Mouse (Mus musculus): ENCODE results near the gene Elmo2. TPM values are rescaled to one million over a fixed set of nuclear protein-coding genes. Genes with fewer than 3 reads are reported as not detected.

Gene Elmo2
- polyA plus RNA-seq, 1 experiment from 2014 or later = 82.3 TPM

Other genes starting within 250 kb of the Elmo2 start
- not detected in 2 replicates for gene 1700025C18Rik, start 235.7 kb downstream of the Elmo2 start, polyA plus RNA-seq (2015; fragmentation: Nextera tagmentation; extraction: Ambion mirVana)
- 0.78 and 1.1 TPM in 2 replicates for gene Cdh22, start 91.6 kb downstream of the Elmo2 start, polyA plus RNA-seq (2015; fragmentation: Nextera tagmentation; extraction: Ambion mirVana)
- gene Slc35c2, start 38.6 kb downstream of the Elmo2 start, polyA plus RNA-seq (2015; fragmentation: Nextera tagmentation; extraction: Ambion mirVana) = 53.7 and 54.6 TPM in 2 replicates
- 1.1 TPM in 2 replicates for gene Zfp663, start 42.2 kb upstream of the Elmo2 start, polyA plus RNA-seq (2015; fragmentation: Nextera tagmentation; extraction: Ambion mirVana)
- 7.7 and 9.1 TPM in 2 replicates for gene Zfp334, start 61.8 kb upstream of the Elmo2 start, polyA plus RNA-seq (2015; fragmentation: Nextera tagmentation; extraction: Ambion mirVana)
- gene Ocstamp, start 73.9 kb upstream of the Elmo2 start, polyA plus RNA-seq (2015; fragmentation: Nextera tagmentation; extraction: Ambion mirVana) = 0.16 and 0.69 TPM in 2 replicates
- gene Slc13a3, start 146.8 kb upstream of the Elmo2 start, polyA plus RNA-seq (2015; fragmentation: Nextera tagmentation; extraction: Ambion mirVana) = 2.6 and 3.4 TPM in 2 replicates
- 36.3 and 37.2 TPM in 2 replicates for gene Trp53rka, start 166.8 kb upstream of the Elmo2 start, polyA plus RNA-seq (2015; fragmentation: Nextera tagmentation; extraction: Ambion mirVana)
- 6.9 and 7.2 TPM in 2 replicates for gene Slc2a10, start 177.3 kb upstream of the Elmo2 start, polyA plus RNA-seq (2015; fragmentation: Nextera tagmentation; extraction: Ambion mirVana)